Mouse (Mus musculus) limb, embryonic 14.5 days (tissue): ENCODE results near the gene Zfhx2. TPM values are rescaled to one million over a fixed set of nuclear protein-coding genes. Genes with fewer than 3 reads are reported as not detected.
A peak's percentile ranks its signal among the peaks of the same experiment; 100 is the strongest.

Experiments
- ATAC-seq: fragments of 200-750 bp; cut with Nextera tagmentation; 2 replicates; pipeline ENCODE4 v1.8.0; 2017; ENCODE audit warnings: low read depth, moderate number of reproducible peaks, moderate TSS enrichment; ENCODE audit not compliant: low FRiP score
- DNase-seq: peaks from one replicate; pipeline ENCODE4 v3.0.0-alpha.2; 2015; ENCODE audit warnings: low spot score
- H3K27ac ChIP-seq: fragments of 300-500 bp; sonication (generic); replicated peaks from 2 replicates; pipeline ENCODE4 v1.5.1; 2014; ENCODE audit warnings: low read depth, mild to moderate bottlenecking, low read length, moderate library complexity, mixed read lengths
- H3K27me3 ChIP-seq: fragments of 300-500 bp; sonication (generic); 2 replicates; pipeline ENCODE4 v1.6.1; 2014; ENCODE audit warnings: low read length, mixed read lengths; ENCODE audit not compliant: control insufficient read depth, insufficient read depth
- H3K36me3 ChIP-seq: fragments of 300-500 bp; sonication (generic); 2 replicates; pipeline ENCODE4 v1.6.1; 2014; ENCODE audit warnings: mild to moderate bottlenecking, low read length, moderate library complexity, mixed read lengths; ENCODE audit not compliant: control insufficient read depth, insufficient read depth
- H3K4me1 ChIP-seq: fragments of 300-500 bp; sonication (generic); 2 replicates; pipeline ENCODE4 v1.6.1; 2014; ENCODE audit warnings: antibody characterized with exemption, low read length, mixed read lengths; ENCODE audit not compliant: control insufficient read depth, insufficient read depth
- H3K4me2 ChIP-seq: fragments of 300-500 bp; sonication (generic); replicated peaks from 2 replicates; pipeline ENCODE4 v1.6.1; 2014; ENCODE audit warnings: low read depth, mild to moderate bottlenecking, low read length, moderate library complexity; ENCODE audit not compliant: severe bottlenecking
- H3K4me3 ChIP-seq: fragments of 300-500 bp; sonication (generic); replicated peaks from 2 replicates; pipeline ENCODE4 v1.5.1; 2014; ENCODE audit warnings: low read length
- H3K9ac ChIP-seq: fragments of 300-500 bp; sonication (generic); 2 replicates; pipeline ENCODE4 v1.6.1; 2014; ENCODE audit warnings: mild to moderate bottlenecking, low read depth, low read length, moderate library complexity; ENCODE audit not compliant: severe bottlenecking
- H3K9me3 ChIP-seq: fragments of 300-500 bp; sonication (generic); 2 replicates; pipeline ENCODE4 v1.6.1; 2016; ENCODE audit warnings: low read length; ENCODE audit not compliant: control insufficient read depth
- POLR2A ChIP-seq: fragments of 200-500 bp; IDR thresholded peaks from 2 replicates; pipeline ENCODE4 v1.8.0; 2012; ENCODE audit warnings: inconsistent platforms, mild to moderate bottlenecking, moderate library complexity, borderline replicate concordance; ENCODE audit not compliant: insufficient read depth, insufficient read length; ENCODE audit errors: extremely low read depth
- WGBS: fragments of 180-500 bp; shearing (Covaris S2); extraction: QIAGEN DNeasy Blood & Tissue Kit; methylation state at CpG from one replicate; pipeline ENCODE4 v1.1.7; 2014; 5-methylcytosine and 5-hydroxymethylcytosine counted together
- polyA plus RNA-seq, 2 experiments: library from polyadenylated mRNA; depleted of rRNA in 1 of 2; stranded (reverse) in 1 of 2; unstranded in 1 of 2; fragments of >200 nt; fragmentation: Nextera tagmentation in 1 of 2; extraction: Ambion mirVana in 1 of 2; gene quantifications; 2 replicates each; pipeline versions ENCODE4 v1.2.1 to v1.2.3; 2012 to 2014

Gene Zfhx2
- polyA plus RNA-seq, 2 experiments, result 3.7 to 5.3 TPM

DNA sequence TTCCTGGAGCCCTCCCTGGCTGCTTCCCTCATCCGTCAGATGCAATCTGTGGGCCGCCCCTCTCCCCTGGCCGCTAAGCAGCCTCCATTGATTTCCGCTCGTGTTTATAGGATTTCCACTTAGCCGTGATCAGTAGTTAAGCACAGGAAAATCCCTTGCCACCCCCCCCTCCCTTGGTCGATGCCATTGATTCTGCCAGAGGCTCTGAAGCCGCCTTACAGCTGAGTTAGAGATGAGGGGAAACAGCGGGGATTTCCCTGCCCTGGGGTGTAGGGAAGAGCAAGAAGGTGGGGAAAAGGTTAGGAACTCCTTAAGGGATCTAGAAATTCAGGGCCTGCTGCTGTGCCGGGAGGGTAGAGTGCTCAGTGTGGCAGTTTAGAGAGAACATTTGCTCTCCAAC is 5.5 kb upstream of the Zfhx2 start:
- Histone ChIP-seq H3K4me1 (peaks cover 9% of the 10 kb centered on the region), H3K36me3 (peaks cover 30% of the 10 kb centered on the region), H3K9me3 (no peaks in the 10 kb centered on the region), H3K27me3 (no peaks in the 10 kb centered on the region), H3K4me2 (no peak overlapping the region), H3K4me3 (no peak overlapping the region), H3K27ac (no peak overlapping the region), H3K9ac (no peak overlapping the region)
- TF ChIP-seq POLR2A, result no peak
- no peak for DNase-seq
- ATAC-seq, result no peak
- 75% methylated on average over 10 of the region's 10 CpGs for WGBS

DNA sequence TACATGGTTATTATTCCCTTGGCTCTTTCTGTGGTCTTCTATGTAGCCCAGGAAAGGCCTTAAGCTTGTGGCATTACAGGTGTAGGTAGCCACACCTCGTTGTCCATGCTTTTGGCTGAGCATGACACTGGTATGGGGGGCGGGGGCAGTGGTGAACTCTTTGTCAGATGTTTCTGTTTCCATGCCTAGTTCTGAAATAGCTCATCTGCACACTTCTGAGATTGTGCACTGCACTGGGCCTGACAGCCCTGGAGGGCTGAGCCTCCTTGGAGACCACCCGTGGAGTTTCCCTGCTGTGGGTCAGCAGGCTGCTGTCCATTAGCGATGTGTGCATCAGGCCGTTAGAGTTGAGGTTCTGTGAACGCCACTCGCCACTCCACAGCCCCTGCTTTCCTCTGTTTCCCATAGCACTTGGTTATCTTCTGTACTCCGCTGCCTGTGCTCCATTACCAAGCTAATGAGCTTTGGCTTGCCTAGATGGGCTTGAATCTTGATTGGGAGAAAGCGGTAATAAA is 4.5 kb upstream of the Zfhx2 start:
- no peak overlapping the region; the same call in 1 of the 2 replicates for H3K4me2 ChIP-seq
- no peak for TF ChIP-seq POLR2A
- H3K27ac ChIP-seq, result no peak overlapping the region
- no peak overlapping the region for H3K4me3 ChIP-seq
- H3K36me3 ChIP-seq, result peaks cover 30% of the 10 kb centered on the region
- H3K4me1 ChIP-seq, result peaks cover 9% of the 10 kb centered on the region
- H3K9me3 ChIP-seq, result no peaks in the 10 kb centered on the region
- no peak overlapping the region for H3K9ac ChIP-seq
- DNase-seq (no peak), ATAC-seq (no peak)
- no peaks in the 10 kb centered on the region for H3K27me3 ChIP-seq
- WGBS, result 67% methylated on average over 9 of the region's 9 CpGs

DNA sequence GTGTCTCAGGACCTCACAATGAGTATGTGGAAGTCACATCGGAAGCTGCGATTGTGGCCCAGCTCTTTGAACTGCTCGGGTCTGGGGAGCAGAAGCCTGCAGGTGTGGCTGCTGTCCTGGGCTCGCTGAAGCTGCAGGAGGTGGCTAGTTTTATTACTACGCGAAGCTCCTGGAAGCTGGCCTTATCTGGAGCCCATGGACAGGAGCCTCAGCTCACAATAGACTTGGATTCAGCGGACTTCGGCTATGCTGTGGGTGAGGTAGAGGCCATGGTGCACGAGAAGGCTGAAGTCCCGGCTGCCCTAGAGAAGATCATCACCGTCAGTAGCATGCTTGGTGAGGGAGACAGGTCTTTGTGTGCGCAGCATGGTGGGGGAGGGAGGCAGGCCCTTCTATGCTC is 3.5 kb upstream of the Zfhx2 start:
- peaks cover 16% of the 10 kb centered on the region for H3K4me1 ChIP-seq
- H3K9me3 ChIP-seq, result no peaks in the 10 kb centered on the region
- 69% methylated on average over 12 of the region's 12 CpGs for WGBS
- no peak for DNase-seq
- peak overlapping the region; percentile 67 for H3K4me3 ChIP-seq
- no peaks in the 10 kb centered on the region for H3K27me3 ChIP-seq
- H3K9ac ChIP-seq, result peak overlapping the region; percentile 71; the same call in 1 of the 2 replicates
- H3K4me2 ChIP-seq, result peak overlapping the region; percentile 67
- no peak overlapping the region for H3K27ac ChIP-seq
- H3K36me3 ChIP-seq, result peaks cover 25% of the 10 kb centered on the region
- TF ChIP-seq POLR2A, result no peak
- no peak for ATAC-seq

DNA sequence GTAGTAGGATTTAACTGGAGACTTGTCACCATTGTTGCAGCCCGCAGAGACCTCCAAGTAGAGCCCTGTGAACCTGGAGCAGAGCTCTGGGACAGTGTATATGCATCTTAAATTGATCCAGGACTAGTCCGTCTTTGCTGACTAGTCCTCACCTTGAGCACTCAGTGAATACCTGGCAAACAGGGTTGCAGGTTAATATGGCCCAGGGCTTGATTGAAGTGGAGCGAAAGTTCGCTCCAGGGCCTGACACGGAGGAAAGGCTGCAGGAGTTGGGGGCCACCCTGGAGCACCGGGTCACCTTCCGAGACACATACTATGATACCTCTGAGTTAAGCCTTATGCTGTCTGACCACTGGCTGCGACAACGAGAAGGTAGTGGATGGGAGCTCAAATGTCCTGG is 3.1 kb upstream of the Zfhx2 start:
- DNase-seq, result no peak
- Histone ChIP-seq H3K9ac (peak overlapping the region; percentile 71), H3K27ac (no peak overlapping the region; the same call in 1 of the 2 replicates), H3K4me3 (peak overlapping the region; percentile 67), H3K4me1 (peaks cover 20% of the 10 kb centered on the region), H3K27me3 (no peaks in the 10 kb centered on the region), H3K36me3 (peaks cover 22% of the 10 kb centered on the region), H3K9me3 (no peaks in the 10 kb centered on the region), H3K4me2 (peak overlapping the region; percentile 67)
- ATAC-seq, result no peak
- WGBS, result 55% methylated on average over 9 of the region's 9 CpGs
- no peak for TF ChIP-seq POLR2A

DNA sequence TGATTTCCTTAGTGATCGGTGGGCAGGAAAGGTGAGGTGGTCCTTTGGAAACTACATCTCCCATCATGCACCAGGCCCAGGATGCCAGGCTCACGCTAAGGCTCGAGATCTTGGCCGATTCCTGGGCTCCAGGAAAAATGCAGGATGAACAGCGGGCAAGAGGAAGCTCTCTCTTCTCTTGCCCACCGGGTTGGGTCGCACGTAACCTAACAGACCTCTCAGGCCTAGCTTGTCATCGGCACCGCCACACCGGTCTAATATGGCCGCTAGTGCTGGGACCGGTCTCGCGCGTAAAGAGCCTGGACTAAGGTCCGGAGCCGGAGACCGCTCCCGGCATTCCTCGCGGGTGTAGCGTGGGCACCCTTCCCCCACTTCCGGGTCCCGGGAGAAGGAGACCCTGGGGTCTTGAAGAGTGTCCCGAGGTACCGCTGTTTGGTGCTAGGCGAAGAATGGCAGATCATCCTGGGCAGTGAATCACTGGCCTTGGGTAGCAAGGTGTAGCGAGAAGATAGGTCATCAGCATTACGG is 2.6 kb upstream of the Zfhx2 start, which contains the start of gene Thtpa:
Gene Thtpa, plus strand, starts transcription at position 81 of the 528 bp plus-strand sequence.
- peak within 1 kb of the TSS; percentile 67 for H3K4me3 ChIP-seq
- DNase-seq (peak; percentile 70), ATAC-seq (peak; percentile 76)
- no peaks in the 10 kb centered on the region for H3K9me3 ChIP-seq
- TF ChIP-seq POLR2A, result peak; percentile 72; the same call in 1 of the 2 replicates
- WGBS, result under 1% methylated on average over 30 of the region's 30 CpGs
- H3K4me2 ChIP-seq, result peak within 1 kb of the TSS; percentile 67
- peaks cover 20% of the 10 kb centered on the region for H3K36me3 ChIP-seq
- H3K27ac ChIP-seq, result peak within 1 kb of the TSS; percentile 71
- H3K9ac ChIP-seq, result peak within 1 kb of the TSS; percentile 71
- peaks cover 20% of the 10 kb centered on the region for H3K4me1 ChIP-seq
- no peaks in the 10 kb centered on the region for H3K27me3 ChIP-seq
